Mouse (Mus musculus) lung, postnatal 14 days (tissue): ENCODE data around the gene Zfp784.
"Not testable (repeated sequence)": the region's sequence is repeated elsewhere in the genome, so short reads cannot be mapped to it uniquely, and the experiment has no call there.

Experiments
- DNase-seq: peaks from one replicate; pipeline ENCODE4 v3.0.0; 2021

Gene Zfp784

GRCm38 (mm10) chr7:5038109-5038732, at the start of gene Zfp784:
Gene Zfp784 (minus strand): TSS chr7:5038446.
- peak; percentile 92 for DNase-seq

GRCm38 (mm10) chr7:5087886-5088285, 49.6 kb upstream of the Zfp784 start:
- no peak for DNase-seq

- DNase-seq: no peak
Measured at GRCm38 (mm10) chr7:5086921-5087440, 48.7 kb upstream of the Zfp784 start.

- no peak for DNase-seq
Measured at GRCm38 (mm10) chr7:5085512-5085911, 47.3 kb upstream of the Zfp784 start.

GRCm38 (mm10) chr7:5083325-5084105, 45.3 kb upstream of the Zfp784 start:
- no peak for DNase-seq

- DNase-seq: no peak
Measured at GRCm38 (mm10) chr7:5081939-5082338, 43.7 kb upstream of the Zfp784 start.

GRCm38 (mm10) chr7:5081241-5081640, 43.0 kb upstream of the Zfp784 start:
- no peak for DNase-seq

- DNase-seq: no peak
Measured at GRCm38 (mm10) chr7:5080815-5081214, 42.6 kb upstream of the Zfp784 start.

- DNase-seq: peak; percentile 97
Measured at GRCm38 (mm10) chr7:5080010-5080751, 41.9 kb upstream of the Zfp784 start, which contains the start of gene Epn1. Gene Epn1 (plus strand): TSS chr7:5080235.

- not testable (repeated sequence) for DNase-seq
Measured at GRCm38 (mm10) chr7:5079365-5080009, 41.2 kb upstream of the Zfp784 start.

GRCm38 (mm10) chr7:5076931-5077330, 38.7 kb upstream of the Zfp784 start:
- no peak for DNase-seq

GRCm38 (mm10) chr7:5074984-5075383, 36.7 kb upstream of the Zfp784 start:
- no peak for DNase-seq

GRCm38 (mm10) chr7:5073586-5073985, 35.3 kb upstream of the Zfp784 start:
- DNase-seq: no peak

GRCm38 (mm10) chr7:5064886-5065285, 26.6 kb upstream of the Zfp784 start:
- no peak for DNase-seq

GRCm38 (mm10) chr7:5062360-5063001, 24.2 kb upstream of the Zfp784 start:
- DNase-seq: peak; percentile 64

- DNase-seq: peak; percentile 96
Measured at GRCm38 (mm10) chr7:5061774-5062359, 23.6 kb upstream of the Zfp784 start, which contains the start of gene U2af2. Gene U2af2 (plus strand): TSS chr7:5062143.

- peak; percentile 99 for DNase-seq
Measured at GRCm38 (mm10) chr7:5060944-5061773, 22.9 kb upstream of the Zfp784 start.

- DNase-seq: peak; percentile 82
Measured at GRCm38 (mm10) chr7:5060239-5060731, 22.0 kb upstream of the Zfp784 start.

GRCm38 (mm10) chr7:5059421-5059820, 21.2 kb upstream of the Zfp784 start:
- no peak for DNase-seq

- DNase-seq: no peak
Measured at GRCm38 (mm10) chr7:5058631-5059030, 20.4 kb upstream of the Zfp784 start.

GRCm38 (mm10) chr7:5057804-5058203, 19.6 kb upstream of the Zfp784 start:
- no peak for DNase-seq
